Mouse (Mus musculus) erythroblast, embryonic 14.5 days (primary cell): ENCODE measurements at regions not wholly inside any gene's neighbourhood (a gene's known extent, or its start where the extent isn't known, plus 50 kb on each side); places are given as distances from the start of the nearest gene placed in this dataset.

Experiments
- GATA1 ChIP-seq: IDR thresholded peaks from 2 replicates; pipeline ENCODE4 v1.6.1; 2012; ENCODE audit warnings: low read length, inconsistent platforms, mixed read lengths
- TAL1 ChIP-seq: IDR thresholded peaks from 3 replicates; pipeline ENCODE4 v1.6.1; 2012; ENCODE audit warnings: low read length, inconsistent platforms, mixed read lengths

DNA sequence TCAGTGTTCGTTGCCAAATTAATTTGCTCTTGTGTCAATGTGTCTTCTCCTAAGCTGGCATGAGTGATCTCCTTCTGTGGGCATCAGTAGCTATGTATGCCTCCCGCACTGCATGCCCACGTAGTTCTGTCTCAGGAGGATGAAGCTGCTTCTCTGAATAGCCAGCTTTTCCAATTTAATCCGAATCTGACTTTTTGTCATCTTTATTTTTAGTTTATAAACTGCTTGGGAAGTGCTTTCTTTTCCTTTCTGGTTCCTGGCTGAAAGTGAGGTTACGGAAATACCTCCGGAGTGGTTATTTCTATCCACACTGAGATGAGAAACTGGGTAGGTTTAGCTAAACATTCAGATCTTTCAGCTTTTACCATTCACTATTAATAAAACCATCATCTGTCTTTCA lies 337.2 kb upstream of the Atp2b1 start:
- TF ChIP-seq GATA1 (no peak), TAL1 (no peak)
